Mouse (Mus musculus) heart, postnatal 25 days (tissue): ENCODE results near the gene Rftn1. TPM values are rescaled to one million over a fixed set of nuclear protein-coding genes. Genes with fewer than 3 reads are reported as not detected.

Experiments used
- DNase-seq: peaks from one replicate; pipeline ENCODE4 v3.0.0; 2022; ENCODE audit warnings: low spot score
- intact Hi-C: fragments of 180-260 bp; cut with DNase I; formaldehyde crosslinking; loops from one replicate; pipeline ENCODE4 v1.15.1; 2025
- total RNA-seq, 2 experiments: library from RNA; stranded (reverse); gene quantifications; 2 replicates each; pipeline ENCODE4 v1.2.3; 2021

Gene Rftn1
- total RNA-seq, 2 experiments from 2014 or later: 50.3 to 51.5 TPM

DNA sequence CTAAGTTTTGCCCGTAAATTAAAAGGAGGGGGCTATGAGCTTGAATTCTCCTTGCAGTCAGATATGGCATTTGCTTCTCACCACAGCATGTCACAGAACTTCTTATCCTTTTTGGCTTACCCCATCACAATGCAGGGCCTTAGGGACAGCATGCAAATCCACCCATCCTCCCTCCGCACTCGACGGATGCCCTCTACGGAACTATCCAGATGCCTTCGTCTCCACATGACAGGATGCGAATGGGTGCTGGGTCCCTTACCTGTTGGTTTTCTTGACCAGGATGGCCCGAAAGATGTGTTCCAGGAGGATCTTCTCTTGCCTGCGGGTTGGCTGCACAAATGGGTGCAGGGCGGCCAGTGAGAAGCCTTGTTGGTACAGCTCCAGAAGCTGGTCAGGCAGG lies 83.7 kb downstream of the Rftn1 start:
- DNase-seq: no peak
- intact Hi-C loops: no loop called here

DNA sequence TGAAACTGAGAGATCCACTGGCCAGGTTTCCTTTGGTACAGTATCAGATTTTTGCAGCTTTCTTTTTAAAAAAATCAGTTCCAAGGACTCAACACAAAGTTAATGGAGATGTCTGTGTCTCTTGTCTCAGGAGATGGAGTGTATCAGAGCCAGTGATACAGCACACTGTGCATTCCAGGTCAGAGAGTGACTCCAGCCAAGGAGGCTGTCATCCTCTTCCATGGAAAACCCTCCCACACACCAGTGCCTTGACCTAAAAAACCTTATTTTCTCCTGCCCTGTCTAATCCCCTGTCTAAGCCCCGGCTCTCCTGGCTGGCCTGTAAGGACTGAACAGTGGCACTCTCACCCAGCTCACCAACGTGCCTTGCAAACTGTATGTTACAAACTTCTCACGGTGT lies 86.3 kb downstream of the Rftn1 start:
- intact Hi-C loops: no loop called here
- DNase-seq: no peak

DNA sequence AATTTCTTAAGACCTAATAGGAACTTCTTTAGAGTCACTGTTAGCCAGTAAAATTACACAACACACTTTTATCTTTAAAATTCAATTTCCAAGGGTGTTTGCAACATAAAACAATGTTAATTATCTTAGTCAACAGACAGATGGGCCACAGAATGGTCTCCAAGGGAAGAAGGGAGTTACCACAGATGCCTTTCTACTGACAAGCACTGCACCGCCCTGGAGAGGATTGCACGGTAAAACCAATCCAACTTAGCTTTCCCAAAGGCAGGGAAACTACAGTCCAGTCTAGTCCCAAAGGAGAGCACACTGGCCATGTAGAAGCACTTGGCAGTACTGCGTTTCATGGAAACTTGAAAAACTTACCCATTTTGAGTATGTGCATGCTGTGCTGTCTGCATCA lies 89.1 kb downstream of the Rftn1 start:
- no peak for DNase-seq
- intact Hi-C loops: no loop called here

DNA sequence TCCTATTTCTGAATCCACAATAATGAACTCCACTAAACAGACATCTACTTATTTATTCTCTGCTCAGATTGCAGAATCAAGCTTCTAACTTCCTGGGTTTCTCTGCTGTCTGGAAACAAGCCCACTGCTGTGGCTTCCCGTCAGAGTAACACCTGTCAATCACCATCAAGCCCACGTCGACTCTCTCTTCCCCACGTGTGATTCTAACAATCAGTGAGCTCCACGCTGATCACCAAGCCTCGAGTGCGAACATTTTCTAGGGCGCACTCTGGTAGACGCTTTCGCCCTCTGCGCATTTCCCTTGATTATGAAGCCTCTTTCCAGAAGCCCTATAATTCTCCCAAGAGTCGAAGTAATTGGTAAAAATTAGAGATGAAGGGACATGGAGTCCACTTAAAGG lies 90.4 kb downstream of the Rftn1 start:
- intact Hi-C loops: no loop called here

DNA sequence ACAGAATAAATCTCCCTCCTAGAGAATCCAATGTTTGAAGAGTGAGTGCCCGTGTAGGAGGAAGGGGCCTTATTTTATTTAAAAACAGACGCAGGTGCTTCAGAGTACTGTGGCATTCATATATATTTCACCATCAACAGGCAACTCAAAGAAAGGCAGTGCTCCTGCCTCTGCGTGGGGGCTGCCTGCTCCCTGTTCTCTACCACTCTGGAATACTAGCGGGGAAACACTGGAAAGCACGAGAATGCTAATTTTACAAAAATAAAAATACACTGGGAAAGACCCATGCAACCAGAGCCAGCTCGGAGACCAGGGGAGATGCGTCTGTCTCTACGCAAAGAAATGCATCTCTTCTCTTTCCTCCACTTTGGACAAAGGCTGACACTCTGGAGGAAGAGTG lies 91.1 kb downstream of the Rftn1 start:
- intact Hi-C loops: no loop called here
- no peak for DNase-seq

More for the DNA sequence above, 90.4 kb downstream of the Rftn1 start:
- DNase-seq: no peak

DNA sequence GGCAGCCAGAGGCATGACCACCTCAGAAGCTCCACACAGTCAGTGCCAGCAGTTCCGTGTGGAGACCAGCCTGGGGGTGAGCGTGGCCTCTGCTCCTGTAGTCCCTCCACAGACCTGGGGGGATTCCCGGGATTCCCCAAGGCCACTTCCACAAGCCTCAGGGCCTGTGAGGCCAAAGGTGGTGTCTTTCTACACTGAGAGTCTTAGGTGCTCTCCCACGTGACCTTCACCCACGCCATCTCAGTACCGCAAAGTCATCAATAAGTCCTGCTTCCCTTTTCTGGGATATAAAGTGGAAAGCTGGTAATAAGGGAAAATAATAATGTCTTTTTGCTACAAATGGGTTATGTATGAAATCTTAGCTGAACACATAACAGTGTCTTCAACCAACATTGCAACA lies 92.2 kb downstream of the Rftn1 start:
- no peak for DNase-seq
- intact Hi-C loops: no loop called here

DNA sequence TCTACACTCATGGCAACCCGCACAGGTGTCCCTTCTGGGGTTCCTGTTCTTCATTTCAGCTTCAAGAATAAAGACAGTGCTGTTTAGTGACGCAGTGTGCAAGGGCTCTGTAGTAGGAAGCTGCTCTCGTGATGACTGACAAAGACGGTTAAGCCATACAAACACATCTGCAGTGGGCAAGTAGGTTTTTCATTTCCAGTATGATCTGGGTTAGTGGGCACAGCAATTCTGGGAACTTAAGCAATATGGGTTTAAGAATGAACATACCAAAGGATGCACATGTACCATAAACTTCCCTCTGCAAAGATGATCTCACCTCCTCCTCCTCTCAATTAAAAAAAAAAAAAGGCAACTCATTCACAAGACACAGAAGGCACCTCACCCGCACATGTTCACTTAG lies 92.6 kb downstream of the Rftn1 start:
- DNase-seq: no peak
- intact Hi-C loops: no loop called here

DNA sequence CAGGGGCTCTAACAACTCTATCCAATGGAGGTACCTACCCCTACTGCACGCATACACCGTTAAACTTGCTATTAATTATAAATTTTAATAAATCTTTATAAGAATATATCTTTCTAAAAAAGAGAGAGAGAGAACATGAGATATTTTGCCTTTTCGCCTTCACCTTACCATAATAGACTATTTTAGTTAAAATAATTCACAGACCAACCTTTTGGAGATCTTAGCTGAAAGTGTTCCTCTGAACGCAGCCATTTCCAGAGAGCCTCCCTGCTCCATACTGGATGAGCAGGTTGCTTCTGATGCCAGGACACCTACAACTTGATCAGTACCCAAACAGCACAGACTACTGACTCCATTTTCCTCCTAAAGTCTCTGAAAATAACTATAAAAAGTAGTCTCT lies 94.2 kb downstream of the Rftn1 start:
- intact Hi-C loops: no loop called here

DNA sequence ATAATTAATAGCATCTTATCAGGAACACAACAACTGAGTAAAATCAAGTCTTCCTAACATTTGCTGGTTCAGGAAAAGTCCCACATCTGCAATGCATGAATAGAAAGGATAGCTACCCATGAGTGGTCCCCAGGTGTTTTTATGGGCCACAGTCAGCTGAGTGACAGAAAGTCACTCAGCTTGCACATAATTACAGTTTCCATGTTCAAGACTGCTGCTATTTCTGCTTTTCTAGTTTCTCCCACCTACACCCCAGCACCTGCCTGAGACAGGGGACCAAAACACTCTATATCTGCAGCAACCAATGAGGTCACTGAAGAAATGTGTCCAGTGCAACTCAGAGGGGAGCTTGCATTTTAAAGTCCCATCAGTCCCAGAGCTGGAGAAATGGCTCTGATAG lies 95.9 kb downstream of the Rftn1 start:
- intact Hi-C loops: no loop called here
- no peak for DNase-seq

More for the DNA sequence above, 94.2 kb downstream of the Rftn1 start:
- DNase-seq: no peak

DNA sequence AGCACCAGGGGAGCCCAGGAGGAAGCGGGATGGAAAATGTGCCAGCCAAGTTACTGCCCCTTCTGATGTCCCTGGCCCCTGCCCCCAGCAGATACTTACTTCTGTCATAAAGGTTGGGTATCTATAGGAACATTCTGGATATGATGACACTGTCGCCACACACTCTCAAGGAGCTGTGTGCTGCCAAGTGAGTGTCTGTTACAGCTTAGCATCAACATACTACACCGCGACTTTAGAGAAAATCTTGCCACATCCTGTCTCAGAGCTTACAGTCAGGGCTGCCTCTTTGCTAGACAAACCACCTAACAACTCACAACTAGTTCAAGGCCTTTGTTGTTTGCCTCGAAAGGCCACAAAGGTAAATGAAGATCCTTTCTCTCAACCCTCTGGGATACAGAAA lies 96.4 kb downstream of the Rftn1 start:
- intact Hi-C loops: no loop called here
- no peak for DNase-seq

DNA sequence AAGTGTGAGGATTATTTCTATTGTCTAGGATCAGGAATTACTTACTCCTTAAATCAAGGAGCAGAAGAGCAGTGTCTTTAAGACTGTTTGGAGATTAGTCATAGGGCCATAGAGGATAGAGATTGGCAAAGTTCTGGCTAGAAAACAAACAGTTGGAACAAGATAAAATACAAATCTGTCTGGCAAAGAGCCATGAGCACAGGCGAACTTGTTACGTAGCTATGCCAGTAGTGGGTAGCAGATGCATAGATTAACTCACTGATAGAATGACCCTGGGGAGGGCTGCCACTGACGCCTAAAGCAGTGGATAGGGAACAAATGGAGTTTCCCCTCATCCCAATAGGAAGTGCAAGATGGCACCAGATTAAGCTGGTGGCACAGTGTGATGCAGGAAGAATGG lies 97.1 kb downstream of the Rftn1 start:
- DNase-seq: no peak
- intact Hi-C loops: no loop called here

DNA sequence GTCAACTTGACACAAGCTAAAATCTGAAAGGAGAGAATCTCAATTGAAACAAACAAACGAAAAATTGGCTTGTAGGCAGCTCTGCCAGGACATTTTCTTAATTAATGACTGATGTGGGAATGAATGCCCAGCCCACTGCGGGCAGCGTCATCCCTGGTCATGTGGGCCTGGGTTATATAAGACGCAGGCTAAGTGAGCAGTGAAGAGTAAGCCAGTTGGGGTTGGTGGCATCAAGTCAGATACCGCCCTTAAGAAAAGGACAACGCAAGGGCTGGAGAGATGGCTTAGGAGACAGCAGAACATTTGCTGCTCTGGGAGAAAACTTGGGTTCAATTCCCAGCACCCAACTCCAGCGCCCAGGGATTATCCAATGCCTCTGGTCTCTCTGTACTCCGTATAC lies 97.6 kb downstream of the Rftn1 start:
- intact Hi-C loops: no loop called here
- no peak for DNase-seq

DNA sequence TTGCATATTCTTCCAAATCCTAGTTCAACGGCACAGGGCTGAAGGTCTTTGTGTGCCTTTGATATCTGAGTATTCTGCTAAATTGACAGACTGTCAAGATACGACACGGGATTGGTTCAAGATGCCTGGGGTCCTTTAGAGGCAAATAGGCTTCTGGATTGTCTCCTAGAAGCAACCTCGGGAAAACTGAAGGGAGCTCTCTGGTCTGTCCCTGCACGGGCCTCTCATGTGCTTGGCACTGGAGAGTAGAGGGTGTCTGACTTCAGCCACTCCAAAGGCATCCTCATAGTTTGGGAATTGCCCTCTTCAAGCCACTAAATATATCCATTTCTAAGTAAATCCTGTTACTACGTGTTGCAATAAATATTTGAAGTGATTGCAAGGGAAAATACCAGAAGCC lies 98.6 kb downstream of the Rftn1 start:
- DNase-seq: no peak
- intact Hi-C loops: no loop called here

DNA sequence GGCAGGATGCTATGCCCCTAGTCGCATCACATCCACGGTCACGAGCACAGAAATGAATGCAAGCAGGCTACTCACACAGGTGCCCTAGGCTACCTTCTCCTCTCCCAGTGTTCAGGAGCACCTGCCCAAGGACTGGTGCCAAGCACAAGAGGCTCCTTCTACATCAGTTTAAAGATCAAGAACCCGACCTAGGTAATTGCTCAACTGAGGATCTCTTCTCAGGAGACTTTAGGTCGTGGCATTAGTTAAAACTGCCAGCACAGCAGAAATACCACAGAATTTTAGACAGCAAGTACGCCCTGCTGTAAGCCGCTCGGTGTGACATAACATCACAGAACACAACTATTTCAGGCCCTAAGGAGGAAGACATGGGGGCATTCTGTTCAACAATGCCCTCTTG lies 100.7 kb downstream of the Rftn1 start:
- no peak for DNase-seq
- intact Hi-C loops: no loop called here

DNA sequence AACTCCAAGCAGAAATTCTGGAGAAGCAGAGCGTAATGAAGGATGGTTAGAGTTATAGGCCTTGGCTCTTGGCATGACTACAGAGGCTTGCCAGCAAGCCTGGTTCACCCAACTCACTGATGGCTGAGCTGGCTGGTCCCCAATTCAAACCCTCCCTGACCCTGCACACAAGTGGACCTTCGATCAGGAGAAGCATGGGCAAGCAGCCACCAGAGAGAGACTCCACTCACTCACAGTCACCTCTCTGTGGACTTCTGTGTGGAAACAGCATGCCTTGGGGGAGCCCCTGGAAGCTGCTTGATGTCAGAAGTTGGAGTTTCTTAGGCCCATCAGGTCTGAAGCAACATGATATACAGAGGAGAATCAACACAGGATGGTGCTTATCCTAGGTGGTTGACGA lies 102.4 kb downstream of the Rftn1 start:
- intact Hi-C loops: no loop called here
- DNase-seq: no peak

DNA sequence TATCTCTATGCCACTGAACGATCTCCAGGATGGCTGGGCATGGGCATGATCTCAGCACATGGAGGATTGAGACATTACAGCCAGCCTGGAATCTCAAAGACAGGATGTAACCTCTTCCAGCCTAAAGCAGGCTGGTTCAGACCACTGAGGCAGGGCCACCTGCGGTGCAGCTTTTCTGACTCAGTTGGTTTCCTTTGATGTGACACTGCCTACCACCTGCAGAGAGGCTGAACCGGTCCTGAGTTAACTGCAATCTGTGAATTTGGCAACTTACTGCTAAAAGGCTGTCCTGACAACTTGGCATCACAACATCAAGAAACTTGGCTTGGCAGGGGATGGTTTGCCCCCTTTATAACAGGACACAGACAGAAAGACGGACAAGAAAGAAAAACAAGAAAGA lies 103.6 kb downstream of the Rftn1 start:
- intact Hi-C loops: no loop called here
- DNase-seq: no peak

DNA sequence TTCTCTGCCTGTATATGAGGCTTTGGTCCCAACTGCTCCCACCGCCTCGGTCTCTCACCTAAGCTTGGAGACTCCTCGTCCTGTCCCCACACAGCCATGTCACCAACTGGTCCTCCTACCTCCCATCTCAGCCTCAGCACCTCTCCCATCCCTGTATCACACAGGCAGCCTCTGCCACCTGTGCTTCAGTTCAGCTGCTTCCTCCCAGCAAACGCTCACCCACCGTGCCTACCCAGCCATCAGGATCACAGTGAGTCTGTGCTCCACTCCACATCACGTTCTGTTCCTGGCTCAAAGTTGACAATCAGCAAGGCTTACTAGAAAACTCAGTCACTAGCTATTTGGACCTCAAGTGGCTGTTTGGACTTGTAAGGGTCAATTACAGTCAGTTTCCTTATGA lies 105.8 kb downstream of the Rftn1 start:
- intact Hi-C loops: loop anchor here (5.0 kb wide), 1 partner anchor 33 kb away; no protein-coding TSS in a partner anchor
- DNase-seq: no peak

DNA sequence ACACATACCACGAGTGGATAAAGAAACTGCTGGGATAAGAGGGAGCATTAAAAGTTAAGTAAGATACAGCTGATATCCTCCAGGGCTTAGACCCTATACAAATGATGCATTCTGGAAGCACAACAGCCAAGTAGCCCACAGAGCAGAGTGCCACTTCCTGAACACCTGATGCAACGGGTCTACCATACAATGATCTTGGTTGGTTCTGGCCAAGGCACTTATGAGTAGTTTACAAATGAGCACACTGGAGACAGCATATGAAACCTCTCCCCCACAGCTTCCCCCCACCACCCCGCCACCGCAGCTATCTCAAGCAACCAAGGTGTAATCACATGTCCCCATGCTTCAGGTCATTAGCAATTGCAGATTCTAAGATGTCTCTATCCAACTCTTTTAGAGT lies 106.5 kb downstream of the Rftn1 start:
- no peak for DNase-seq
- intact Hi-C loops: loop anchor here (5.0 kb wide), 1 partner anchor 33 kb away; no protein-coding TSS in a partner anchor

DNA sequence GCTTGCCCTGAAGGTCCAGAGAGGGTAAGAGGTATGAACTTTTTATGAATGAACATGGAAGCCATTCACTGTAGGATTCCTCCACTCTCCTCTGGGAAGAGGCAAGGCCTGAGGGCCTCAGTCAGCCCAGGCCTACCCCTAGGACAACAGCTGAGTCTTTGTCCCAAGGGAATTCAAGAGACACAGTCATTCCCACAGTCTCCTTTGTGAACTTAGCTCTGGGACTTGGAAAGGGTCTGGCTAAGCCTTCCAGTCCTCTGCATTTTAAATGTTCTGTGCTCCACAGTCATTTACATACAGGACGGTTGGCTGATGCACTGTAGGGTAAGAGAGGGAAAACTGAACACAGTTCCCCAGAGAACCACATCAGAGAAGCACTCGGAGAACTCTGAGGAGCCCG lies 107.5 kb downstream of the Rftn1 start:
- DNase-seq: no peak
- intact Hi-C loops: loop anchor here (5.0 kb wide), 1 partner anchor 34 kb away; no protein-coding TSS in a partner anchor

DNA sequence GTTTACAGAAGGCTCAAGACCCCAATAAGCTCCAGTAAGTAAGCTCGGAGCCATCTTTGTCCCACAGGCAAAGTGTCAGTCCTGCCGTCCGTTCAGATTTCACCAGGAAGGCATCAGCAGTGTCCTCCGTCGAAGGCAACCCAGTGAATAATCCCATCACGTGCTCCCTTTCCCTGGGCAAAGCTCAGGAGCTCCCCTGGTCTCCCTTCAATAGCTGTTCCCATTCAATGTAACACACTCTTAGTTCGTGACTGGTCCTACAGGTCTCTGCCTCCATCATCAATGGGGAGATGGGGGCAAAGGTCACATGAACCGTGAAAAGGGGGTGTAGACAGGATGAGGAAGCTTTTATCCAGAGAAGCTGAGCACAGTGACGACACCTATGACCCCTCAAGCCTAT lies 108.8 kb downstream of the Rftn1 start:
- intact Hi-C loops: loop anchor here (5.0 kb wide), 1 partner anchor 36 kb away; no protein-coding TSS in a partner anchor
- DNase-seq: no peak

DNA sequence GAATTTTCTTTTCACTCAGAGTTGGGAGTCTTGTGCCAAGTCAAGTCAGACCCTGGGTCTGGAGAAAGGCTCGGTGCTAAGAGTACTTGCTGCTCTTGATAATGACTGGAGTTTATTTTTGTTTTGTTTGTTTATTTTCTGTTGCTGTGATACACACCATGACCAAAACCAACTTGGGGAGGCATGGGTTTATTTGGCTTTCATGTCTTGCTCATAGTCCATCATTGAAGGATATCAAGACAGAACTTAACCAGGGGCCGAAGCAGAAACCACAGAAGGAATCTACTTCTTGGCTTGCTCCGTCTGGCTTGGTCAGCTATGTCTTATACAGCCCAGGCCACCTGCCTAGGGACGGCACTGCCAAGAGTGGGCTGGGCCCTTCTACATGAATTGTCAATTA lies 109.5 kb downstream of the Rftn1 start:
- intact Hi-C loops: loop anchor here (5.0 kb wide), 1 partner anchor 36 kb away; no protein-coding TSS in a partner anchor
- DNase-seq: no peak

DNA sequence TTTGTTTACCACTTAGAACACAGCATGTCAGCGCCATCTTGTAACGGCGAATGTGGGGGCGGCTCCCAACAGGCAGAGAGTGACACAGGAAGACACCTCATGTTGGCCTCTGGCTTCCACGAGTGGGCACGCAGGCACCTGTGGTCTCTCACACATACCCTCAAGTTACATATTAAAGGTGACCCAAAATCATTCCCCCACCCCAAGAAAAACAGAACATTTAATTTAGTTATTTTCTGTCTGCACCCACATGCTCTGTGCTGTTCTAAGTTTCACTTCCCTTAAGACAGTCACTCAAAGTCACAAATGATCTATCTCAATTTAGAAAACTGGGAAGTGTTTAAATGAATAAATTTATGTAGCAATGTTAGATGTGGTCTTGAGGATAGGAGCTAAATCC lies 111.7 kb downstream of the Rftn1 start:
- DNase-seq: no peak
- intact Hi-C loops: no loop called here
